Mouse (Mus musculus) thymus, adult 2 months (tissue): Measurements from ENCODE around the gene Kcnq5. TPM values are rescaled to one million over a fixed set of nuclear protein-coding genes. Genes with fewer than 3 reads are reported as not detected.

Source experiments
- DNase-seq: peaks from one replicate; pipeline ENCODE4 v3.0.0; 2021
- H3K27ac ChIP-seq: fragments of 200-500 bp; 2 replicates; pipeline ENCODE4 v1.5.1; 2012; ENCODE audit warnings: low read length, control low read depth; ENCODE audit not compliant: control insufficient read depth, insufficient read depth
- H3K27me3 ChIP-seq: fragments of 200-500 bp; 2 replicates; pipeline ENCODE4 v1.6.1; 2012; ENCODE audit warnings: mild to moderate bottlenecking, low read length, moderate library complexity, mixed read lengths; ENCODE audit not compliant: control insufficient read depth, insufficient read depth
- H3K36me3 ChIP-seq: fragments of 200-500 bp; 2 replicates; pipeline ENCODE4 v1.6.1; 2012; ENCODE audit warnings: mild to moderate bottlenecking, low read length, moderate library complexity; ENCODE audit not compliant: control insufficient read depth, insufficient read depth
- H3K4me1 ChIP-seq: fragments of 200-500 bp; replicated peaks from 2 replicates; pipeline ENCODE4 v1.6.1; 2012; ENCODE audit warnings: low read length; ENCODE audit not compliant: control insufficient read depth, insufficient read depth
- H3K4me3 ChIP-seq: fragments of 200-500 bp; 2 replicates; pipeline ENCODE4 v1.5.1; 2012; ENCODE audit warnings: mild to moderate bottlenecking, low read length, control low read depth, moderate library complexity; ENCODE audit not compliant: control insufficient read depth, insufficient read depth
- CTCF ChIP-seq: fragments of 200-500 bp; IDR thresholded peaks from 2 replicates; pipeline ENCODE4 v1.5.1; 2012; ENCODE audit warnings: mild to moderate bottlenecking, control low read depth, low read length, moderate library complexity, borderline replicate concordance; ENCODE audit not compliant: control insufficient read depth, poor library complexity, insufficient read depth; ENCODE audit errors: extremely low read depth
- POLR2A ChIP-seq: fragments of 200-500 bp; IDR thresholded peaks from 2 replicates; pipeline ENCODE4 v1.6.1; 2012; ENCODE audit warnings: mild to moderate bottlenecking, low read length, control low read depth, moderate library complexity; ENCODE audit not compliant: control insufficient read depth, poor library complexity, insufficient read depth; ENCODE audit errors: extremely low read depth
- WGBS: fragments of 180-500 bp; shearing (Covaris S2); methylation state at CpG from one replicate; pipeline ENCODE4 v1.1.7; 2018; 5-methylcytosine and 5-hydroxymethylcytosine counted together
- polyA plus RNA-seq: library from polyadenylated mRNA; depleted of rRNA; stranded (reverse); fragments of >200 nt; gene quantifications from 2 replicates; pipeline ENCODE4 v1.2.3, GENCODE M21; 2012

Kcnq5 gene
- polyA plus RNA-seq, 1 experiment = 0.62 TPM

GRCm38 (mm10) chr1:21721246-21721645 lies 240.5 kb downstream of the Kcnq5 start:
- no peak overlapping the region for H3K27ac ChIP-seq
- H3K4me3 ChIP-seq = no peak overlapping the region
- H3K4me1 ChIP-seq = no peaks in the 10 kb centered on the region
- no peak for DNase-seq
- H3K27me3 ChIP-seq = no peaks in the 10 kb centered on the region
- TF ChIP-seq CTCF (no peak), POLR2A (no peak)
- H3K36me3 ChIP-seq = no peaks in the 10 kb centered on the region

GRCm38 (mm10) chr1:21714816-21715215 lies 246.9 kb downstream of the Kcnq5 start:
- WGBS = 93% methylated on average over 3 of the region's 3 CpGs
- TF ChIP-seq CTCF (no peak), POLR2A (no peak)
- Histone ChIP-seq H3K27ac (no peak overlapping the region), H3K4me3 (no peak overlapping the region), H3K36me3 (no peaks in the 10 kb centered on the region), H3K27me3 (no peaks in the 10 kb centered on the region), H3K4me1 (no peaks in the 10 kb centered on the region)
- DNase-seq = no peak

GRCm38 (mm10) chr1:21712711-21713110 lies 249.0 kb downstream of the Kcnq5 start:
- WGBS = 96% methylated on average over 2 of the region's 2 CpGs
- TF ChIP-seq POLR2A (no peak), CTCF (no peak)
- Histone ChIP-seq H3K27me3 (no peaks in the 10 kb centered on the region), H3K4me3 (no peak overlapping the region), H3K27ac (no peak overlapping the region), H3K36me3 (no peaks in the 10 kb centered on the region), H3K4me1 (no peaks in the 10 kb centered on the region)
- no peak for DNase-seq

- no peaks in the 10 kb centered on the region for H3K4me1 ChIP-seq
- no peaks in the 10 kb centered on the region for H3K27me3 ChIP-seq
- no peak overlapping the region for H3K4me3 ChIP-seq
- DNase-seq = no peak
- 94% methylated on average over 2 of the region's 2 CpGs for WGBS
- no peak overlapping the region for H3K27ac ChIP-seq
- TF ChIP-seq POLR2A (no peak), CTCF (no peak)
- no peaks in the 10 kb centered on the region for H3K36me3 ChIP-seq
These were observed 271.3 kb downstream of the Kcnq5 start for GRCm38 (mm10) chr1:21690458-21690857.

GRCm38 (mm10) chr1:21688918-21689317 lies 272.8 kb downstream of the Kcnq5 start:
- WGBS = 86% methylated on average over 1 of the region's 1 CpGs
- Histone ChIP-seq H3K4me3 (no peak overlapping the region), H3K27ac (no peak overlapping the region), H3K36me3 (no peaks in the 10 kb centered on the region), H3K27me3 (no peaks in the 10 kb centered on the region), H3K4me1 (no peaks in the 10 kb centered on the region)
- TF ChIP-seq CTCF (no peak), POLR2A (no peak)
- DNase-seq = no peak

- Histone ChIP-seq H3K4me1 (no peaks in the 10 kb centered on the region), H3K36me3 (no peaks in the 10 kb centered on the region), H3K27ac (no peak overlapping the region), H3K4me3 (no peak overlapping the region), H3K27me3 (no peaks in the 10 kb centered on the region)
- WGBS = 98% methylated on average over 3 of the region's 3 CpGs
- DNase-seq = no peak
- TF ChIP-seq CTCF (no peak), POLR2A (no peak)
These were observed 277.3 kb downstream of the Kcnq5 start for GRCm38 (mm10) chr1:21684444-21684843.

GRCm38 (mm10) chr1:21676805-21677204 lies 284.9 kb downstream of the Kcnq5 start:
- TF ChIP-seq POLR2A (no peak), CTCF (no peak)
- 98% methylated on average over 3 of the region's 3 CpGs for WGBS
- no peak for DNase-seq
- Histone ChIP-seq H3K36me3 (no peaks in the 10 kb centered on the region), H3K27me3 (no peaks in the 10 kb centered on the region), H3K4me1 (no peaks in the 10 kb centered on the region), H3K27ac (no peak overlapping the region), H3K4me3 (no peak overlapping the region)

GRCm38 (mm10) chr1:21660840-21661239 lies 300.9 kb downstream of the Kcnq5 start:
- Histone ChIP-seq H3K27me3 (no peaks in the 10 kb centered on the region), H3K27ac (no peak overlapping the region), H3K4me1 (no peaks in the 10 kb centered on the region), H3K36me3 (no peaks in the 10 kb centered on the region), H3K4me3 (no peak overlapping the region)
- 98% methylated on average over 3 of the region's 3 CpGs for WGBS
- no peak for TF ChIP-seq POLR2A
- TF ChIP-seq CTCF = no peak
- DNase-seq = no peak
